Mouse (Mus musculus) liver (tissue): ENCODE results near the gene Lsm12.

Experiments
- DNase-seq: peaks from one replicate; pipeline ENCODE4 v3.0.0-alpha.2; 2020; ENCODE audit warnings: mixed read lengths

Lsm12 gene

DNA sequence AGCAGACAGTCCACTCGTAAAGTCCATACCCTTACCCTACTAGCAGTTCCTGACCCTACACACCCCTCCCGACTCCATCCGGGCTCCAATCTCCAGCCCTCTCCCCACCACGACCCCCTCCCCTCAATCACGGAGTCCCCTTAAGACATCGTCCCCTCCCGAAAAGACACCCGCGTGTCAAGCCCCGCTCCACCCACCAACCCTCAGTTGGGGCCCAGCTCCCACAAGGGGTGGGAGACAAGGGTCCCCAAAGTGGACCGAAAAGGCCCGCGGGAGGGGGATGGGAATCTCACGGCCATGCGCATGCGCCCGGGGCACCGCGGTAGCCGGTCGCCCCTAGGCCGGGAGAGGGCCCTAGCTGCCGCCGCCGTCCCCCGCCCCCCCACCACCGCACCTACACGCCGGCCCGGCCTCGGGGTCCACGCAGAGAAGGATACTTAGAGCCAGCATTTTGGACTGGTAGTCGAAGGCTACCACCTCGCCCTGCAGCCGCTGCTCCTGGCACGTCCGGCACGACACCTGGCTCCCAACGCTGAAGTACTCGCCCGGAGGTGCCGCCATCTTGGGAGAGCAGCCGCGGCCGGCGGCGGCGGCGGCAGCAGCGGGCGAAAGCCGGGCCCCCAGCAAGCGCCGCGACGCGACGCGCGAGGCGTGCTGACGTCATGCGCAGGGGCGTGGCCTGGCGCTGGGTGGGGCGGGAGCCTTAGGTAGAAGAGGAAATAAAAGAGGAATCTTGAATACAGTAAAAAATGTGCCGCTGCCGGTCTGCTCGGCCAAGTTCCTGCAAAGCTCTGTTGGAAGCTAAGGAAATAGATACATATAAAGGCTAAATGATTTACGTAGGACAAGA is at the start of gene Lsm12:
TSS of gene Lsm12 (minus strand) at position 651 of the 850 bp plus-strand sequence.
- DNase-seq = peak; percentile 97

DNA sequence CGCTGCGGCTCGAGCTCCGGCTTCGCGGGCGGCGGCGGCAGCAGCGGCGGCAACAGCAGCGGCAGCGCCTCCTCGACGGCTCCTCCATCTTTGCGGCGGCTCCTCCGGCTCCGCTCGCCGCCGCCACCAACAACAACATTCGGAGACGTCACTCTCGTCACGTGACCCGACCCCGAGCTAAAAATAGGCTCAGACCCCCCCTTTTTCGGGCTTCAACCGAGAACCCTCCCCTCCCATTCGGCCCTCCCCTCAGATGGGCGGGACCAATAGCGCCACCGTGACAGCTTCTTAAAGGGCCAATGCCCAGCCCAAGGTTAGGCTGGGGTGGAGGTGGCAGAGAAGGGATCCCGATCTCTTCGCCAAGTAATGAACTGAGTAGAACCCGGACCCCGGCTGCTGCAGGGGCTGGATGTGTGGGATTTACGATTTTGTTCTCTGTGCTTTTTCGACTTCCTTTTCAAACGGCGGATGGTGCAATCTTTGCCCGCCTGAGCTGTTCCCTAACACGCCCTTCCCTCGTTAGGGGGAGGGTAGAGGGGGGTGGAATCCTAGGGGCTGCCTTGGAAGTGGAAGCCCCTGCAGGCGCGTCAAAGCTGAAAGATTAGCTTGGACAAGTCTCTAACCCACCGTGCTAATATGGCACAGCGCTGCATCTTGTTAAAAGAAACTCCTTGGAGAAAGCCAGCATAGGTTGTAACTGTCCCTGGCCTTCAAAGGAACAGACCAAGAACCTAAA is 45.1 kb upstream of the Lsm12 start, which contains the start of gene Hdac5:
TSS of gene Hdac5 (minus strand) at position 161 of the 736 bp plus-strand sequence.
- DNase-seq = peak; percentile 97

DNA sequence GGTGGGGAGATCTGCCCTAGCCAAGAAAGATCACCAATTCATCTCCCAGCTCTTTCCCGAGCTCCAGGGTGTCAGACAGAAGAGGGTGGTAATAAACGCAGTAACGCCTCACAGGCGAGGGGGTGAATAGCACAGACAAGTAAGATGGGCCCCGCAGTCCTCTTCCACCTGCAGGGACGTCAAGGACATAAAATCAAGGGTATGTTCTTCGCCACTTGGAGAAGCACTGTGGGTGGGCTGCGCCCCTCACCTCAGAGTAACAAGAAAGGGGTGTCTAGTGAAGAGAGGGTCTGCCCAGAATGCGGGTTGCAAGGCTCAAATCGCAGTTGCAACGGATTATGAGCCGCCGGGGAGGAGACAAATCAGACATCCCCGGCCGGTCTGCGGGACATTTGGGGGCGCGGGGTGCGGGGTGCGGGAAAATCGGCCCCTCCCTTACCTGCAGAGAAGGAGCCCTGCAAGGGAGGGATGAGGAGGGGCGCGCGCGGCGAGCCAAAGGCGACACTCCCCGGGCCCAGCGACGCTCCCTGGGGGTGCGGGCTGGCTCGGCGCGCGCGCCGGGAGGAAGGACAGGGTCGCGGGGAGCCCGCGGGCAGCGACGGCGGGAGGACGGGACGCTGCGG is 44.3 kb upstream of the Lsm12 start:
- DNase-seq = no peak

- DNase-seq = no peak
These were observed 43.7 kb upstream of the Lsm12 start for GRCm38 (mm10) chr11:102228646-102229268.

DNA sequence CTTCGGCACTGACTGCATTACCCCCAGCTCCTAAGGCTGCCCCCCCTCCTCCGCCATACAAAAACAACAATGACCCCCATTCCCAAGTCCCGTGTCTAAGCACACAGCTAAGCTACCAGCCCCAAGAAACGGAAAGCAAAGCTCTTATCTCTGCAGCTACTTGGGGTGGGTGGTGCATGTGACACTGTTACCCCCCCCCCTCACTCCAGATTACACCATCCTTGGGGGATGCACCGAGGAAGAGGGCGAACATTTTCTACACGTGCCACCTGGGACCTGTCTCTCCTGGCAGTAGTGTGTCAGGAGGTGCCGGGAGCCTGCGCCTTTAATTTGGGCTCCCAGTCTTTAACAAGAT is 43.1 kb upstream of the Lsm12 start:
- no peak for DNase-seq

DNA sequence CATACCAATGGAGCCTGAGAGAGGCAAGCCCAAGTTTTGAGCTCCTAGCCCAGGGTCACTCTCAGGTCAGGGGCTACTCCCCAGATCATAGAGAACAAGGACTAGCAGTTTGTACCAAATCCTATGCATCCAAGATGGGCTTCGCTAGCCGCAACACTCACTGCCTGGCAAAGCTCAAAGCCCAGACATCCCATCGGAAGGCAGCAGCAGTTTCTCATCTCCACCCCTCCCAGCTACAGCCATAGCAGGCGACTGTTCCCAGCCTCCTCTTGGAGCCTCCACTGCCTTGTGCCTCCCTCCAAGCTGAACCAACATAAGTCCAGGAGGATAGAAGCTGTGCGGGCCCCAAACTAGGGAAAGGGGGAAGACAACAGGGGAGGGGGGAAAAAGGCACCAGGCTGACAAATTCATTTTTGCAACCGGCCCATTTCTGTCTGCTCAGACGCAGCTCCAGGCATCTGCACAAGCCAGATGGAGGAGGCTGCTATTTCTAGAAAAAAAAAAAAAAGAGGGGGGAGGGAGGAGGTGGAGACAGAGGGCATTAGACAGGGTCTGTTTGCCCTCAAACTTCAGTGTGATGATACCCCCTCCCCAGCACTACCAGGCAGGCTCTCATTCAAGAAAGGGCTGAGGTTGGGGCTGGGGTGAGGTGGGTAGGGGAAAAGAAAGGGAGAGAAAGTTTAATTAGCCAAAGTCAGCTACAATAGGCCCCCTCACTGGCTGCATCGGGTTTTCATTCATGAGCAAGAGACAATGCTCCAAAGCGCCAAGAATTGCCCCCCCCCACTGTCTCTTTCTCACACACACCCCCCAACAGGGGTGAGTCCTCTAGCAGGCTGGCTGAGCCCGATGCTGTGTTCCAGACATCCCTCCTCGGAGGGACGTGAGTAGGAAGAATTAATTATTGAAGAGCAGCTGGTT is 42.4 kb upstream of the Lsm12 start:
- no peak for DNase-seq

DNA sequence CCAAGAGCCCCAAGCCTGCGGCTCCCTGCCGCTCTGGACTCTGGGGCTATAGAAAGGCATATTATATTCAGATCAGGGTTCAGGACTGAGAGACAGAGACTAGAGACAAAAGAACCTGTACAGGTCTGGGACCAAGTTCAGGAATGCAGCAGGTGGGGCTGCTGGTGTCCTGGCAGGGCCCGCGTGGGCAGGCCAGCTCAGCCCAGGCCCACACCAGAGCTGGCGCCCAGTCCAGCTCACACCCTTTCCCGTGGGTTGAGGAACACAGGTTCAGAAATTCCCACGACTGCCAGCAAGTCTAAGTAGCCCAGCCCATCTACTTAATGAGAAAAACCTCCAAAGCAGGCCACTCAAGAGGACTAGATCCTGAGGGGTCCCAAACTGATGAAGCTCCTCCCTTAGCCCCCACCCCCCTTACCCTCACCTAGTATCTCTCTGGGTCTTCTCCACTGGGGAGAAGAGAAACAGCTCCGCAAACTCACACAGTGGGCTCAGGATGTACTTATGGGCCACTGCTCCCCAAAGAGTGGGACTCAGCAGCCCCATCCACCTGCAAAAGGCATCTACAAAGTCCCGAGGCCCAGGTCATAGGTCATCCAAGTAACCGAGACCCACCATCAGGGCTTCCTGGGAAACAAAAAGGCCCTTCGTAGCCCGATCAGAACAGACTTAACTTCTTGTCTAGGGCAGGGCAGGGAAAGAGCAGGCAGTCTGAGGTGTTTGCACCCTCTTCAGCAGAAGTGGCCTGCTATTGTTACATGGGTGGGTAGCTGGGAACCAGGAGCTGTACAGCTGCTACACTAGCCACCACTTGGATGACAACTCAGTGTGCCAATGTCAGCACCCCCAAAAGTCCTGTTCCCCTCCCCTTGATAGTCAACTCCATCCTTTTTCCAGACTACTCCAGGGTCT is 41.2 kb upstream of the Lsm12 start:
- DNase-seq = no peak

GRCm38 (mm10) chr11:102225221-102225620 is 40.1 kb upstream of the Lsm12 start:
- DNase-seq = no peak

DNA sequence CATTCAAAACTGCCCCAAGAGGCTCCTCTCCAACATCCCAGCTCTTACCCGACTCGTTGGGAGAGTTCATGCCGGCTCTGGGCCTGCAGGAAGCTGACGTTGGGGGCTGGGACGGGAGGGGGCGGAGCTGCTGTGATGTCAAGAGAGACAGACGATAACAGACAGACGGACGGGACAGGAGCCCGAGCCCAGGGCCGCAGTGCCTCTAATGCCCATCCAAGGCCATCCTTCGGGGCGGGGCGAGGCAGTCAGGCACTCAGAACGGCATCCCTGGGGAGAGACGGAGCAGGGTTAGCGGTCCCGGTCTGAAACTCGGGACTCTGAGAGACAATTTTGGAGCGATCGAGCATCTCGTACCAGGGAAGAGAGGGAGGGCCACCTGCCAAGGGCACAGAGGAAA is 39.6 kb upstream of the Lsm12 start:
- peak; percentile 69 for DNase-seq

GRCm38 (mm10) chr11:102223166-102223565 is 38.1 kb upstream of the Lsm12 start:
- peak; percentile 74 for DNase-seq

DNA sequence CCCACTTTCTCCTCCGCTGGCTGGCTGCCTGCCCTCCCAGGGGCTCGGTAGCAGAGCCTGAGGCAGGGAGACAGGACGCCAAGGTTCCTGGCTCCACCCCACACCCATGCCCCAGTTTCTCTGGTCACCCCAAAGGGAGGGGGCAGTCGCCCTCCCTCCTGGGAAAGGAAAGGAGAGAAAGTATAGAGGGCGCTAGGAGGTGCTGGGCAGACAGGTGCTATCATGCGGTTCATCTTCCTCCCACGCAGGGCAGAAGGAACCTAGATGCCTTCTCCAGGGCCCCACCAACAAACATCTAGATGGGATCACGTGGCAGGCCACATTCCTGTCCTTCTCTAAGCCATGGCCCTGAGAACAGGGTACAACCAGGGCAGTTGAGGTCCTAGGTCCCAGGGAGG is 36.9 kb upstream of the Lsm12 start:
- DNase-seq = no peak

DNA sequence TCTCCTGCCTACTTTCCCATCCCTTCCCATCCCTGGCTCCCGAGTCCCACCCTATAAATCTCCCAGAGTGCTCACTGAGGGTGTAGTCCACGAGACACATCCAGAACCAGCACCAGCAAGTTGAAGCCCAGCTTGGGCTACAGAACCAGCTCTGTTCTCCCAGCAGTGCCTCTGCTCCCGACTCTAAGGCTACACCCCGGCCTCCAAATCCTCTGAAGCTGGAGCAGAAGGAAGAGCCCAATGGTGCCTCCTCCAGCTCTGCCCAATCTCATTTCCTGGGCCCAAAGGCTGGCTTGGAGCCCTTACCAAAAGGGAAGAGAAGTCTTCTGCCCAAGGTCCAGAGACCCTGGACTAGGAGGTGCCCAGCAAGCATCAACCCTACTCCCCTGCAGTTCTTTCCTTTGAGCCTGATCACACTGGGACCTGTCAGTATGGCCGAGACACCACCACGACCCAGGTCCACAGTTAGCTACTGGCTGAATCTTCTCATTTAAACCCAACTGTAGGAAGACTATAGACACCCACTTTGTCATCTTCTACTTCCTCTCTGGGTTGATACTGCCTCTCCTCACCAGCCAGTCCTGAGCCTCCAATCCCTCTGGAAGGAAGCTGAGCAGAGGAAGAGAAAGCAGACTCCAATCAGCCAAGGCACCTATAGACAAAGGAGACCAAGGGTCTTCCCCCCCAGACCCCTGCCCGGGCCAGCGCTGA is 36.3 kb upstream of the Lsm12 start:
- DNase-seq = no peak

DNA sequence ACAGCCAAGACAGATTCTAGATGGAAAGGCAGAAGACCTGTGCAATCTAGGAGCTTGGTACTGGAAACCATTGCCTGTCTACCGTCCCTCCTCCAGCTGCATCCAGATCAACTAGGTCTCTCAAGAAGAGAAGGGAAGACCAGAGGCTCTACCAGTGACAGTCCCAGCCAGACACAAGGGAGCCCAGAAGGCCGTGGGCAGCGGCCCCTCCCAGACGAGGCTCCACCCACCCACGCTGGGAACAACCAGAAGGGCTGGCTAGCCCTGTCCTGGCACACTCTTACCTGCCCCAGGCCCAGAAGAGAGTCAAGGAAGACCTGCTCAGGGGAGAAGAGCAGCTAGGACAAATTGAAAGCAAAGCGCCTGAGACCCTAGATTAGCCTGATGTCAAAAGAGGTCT is 35.4 kb upstream of the Lsm12 start:
- DNase-seq = no peak

DNA sequence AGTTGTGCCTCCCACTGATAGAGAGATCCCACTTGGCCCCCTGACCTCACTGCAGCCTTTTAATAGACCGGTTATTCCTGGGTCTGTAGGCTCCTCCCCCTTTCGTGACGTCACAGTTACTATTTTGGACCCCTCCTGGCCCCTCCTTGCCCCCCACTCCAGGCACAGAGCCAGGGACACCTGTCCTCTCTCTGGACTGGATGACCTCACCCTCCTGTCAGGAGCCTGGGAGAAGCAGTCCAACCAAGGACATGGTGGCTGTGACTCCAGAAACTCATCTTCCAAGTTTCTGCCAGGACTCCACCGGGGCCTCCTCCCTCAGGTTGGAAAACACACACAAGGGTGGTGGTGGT is 34.9 kb upstream of the Lsm12 start:
- DNase-seq = no peak

DNA sequence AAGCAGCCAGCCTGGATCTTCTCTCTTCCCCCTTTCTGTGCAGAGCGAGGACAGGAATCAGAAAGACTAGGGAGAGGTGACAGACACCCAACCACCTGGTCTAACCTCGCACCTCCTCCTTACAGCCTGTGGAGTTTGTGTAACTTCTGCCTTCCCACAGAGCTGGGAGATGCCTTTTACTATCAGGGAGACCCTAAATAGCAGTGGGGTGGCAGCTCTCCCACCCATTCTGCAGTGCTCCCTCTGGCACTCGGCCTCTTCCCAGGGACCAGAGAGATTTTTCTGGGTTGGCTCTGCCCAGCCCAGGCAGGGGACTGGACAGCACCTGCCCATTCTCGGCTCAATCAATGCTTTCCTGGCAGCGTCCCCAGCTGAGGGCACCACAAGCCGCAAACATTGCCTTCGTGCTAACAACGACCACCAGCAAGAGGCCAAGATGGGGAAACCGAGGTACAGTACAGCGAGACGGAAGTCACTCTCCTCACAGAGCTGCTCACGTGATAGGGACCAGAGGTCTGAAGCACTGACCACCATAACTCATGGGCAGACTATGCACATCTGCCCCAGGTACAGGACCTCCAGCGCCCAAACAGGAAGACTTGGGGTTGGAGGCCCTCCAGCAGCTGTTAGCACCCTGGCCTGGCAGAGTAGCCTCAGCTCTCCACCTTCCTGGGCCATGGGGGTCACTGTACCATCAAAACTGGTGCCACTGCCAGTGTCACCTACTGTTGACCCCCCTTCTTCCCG is 34.3 kb upstream of the Lsm12 start:
- DNase-seq = no peak

DNA sequence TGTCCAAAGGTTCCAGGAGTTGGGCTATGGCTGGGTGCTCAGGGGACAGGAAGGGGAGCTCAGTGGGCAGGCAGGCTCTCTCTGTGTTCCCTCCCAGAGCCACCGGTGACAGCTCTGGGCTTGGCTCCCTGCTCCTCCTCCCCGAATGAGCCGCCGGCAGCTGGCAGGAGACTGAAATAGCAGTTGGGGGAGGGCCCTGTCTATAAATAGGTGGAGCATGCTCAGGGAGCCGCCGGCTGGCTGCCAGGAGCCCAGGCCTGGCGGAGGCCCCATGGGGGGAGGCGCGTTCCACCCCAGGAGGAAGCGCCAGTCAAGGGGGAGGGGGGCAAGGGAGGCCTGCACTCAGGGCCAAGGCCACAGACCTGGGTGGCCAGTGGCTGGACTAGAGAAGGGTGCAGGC is 33.7 kb upstream of the Lsm12 start:
- peak; percentile 90 for DNase-seq

- no peak for DNase-seq
These were observed 32.9 kb upstream of the Lsm12 start for GRCm38 (mm10) chr11:102217876-102218430.

- no peak for DNase-seq
These were observed 32.3 kb upstream of the Lsm12 start for GRCm38 (mm10) chr11:102217396-102217795.

GRCm38 (mm10) chr11:102216886-102217240 is 31.8 kb upstream of the Lsm12 start:
- DNase-seq = no peak
